Mouse (Mus musculus): ENCODE measurements around the gene Sec14l1. TPM values are rescaled to one million over a fixed set of nuclear protein-coding genes. Genes with fewer than 3 reads are reported as not detected.

Gene Sec14l1
- total and polyA plus RNA-seq, 2 experiments from 2014 or later, result 38.0 to 71.6 TPM

- no peak for TF ChIP-seq CTCF (IDR thresholded peaks at IDR 0.05; ENCODE audit: low read depth)
- no peak for TF ChIP-seq EP300 (IDR thresholded peaks at IDR 0.05; ENCODE audit: low read depth)
- H3K4me2 ChIP-seq (ENCODE audit: low read depth, low read length), result no peak overlapping the region
- no peak overlapping the region for H3K4me3 ChIP-seq (ENCODE audit: low read depth, low read length)
- H3K9me3 ChIP-seq (replicated peaks; ENCODE audit: control insufficient read depth, low read length), result no peaks in the 10 kb centered on the region
- no peak overlapping the region for H3K9ac ChIP-seq (replicated peaks; ENCODE audit: low read depth, low read length)
- peaks cover 39% of the 10 kb centered on the region for H3K4me1 ChIP-seq (ENCODE audit: control insufficient read depth, insufficient read depth)
- H3K27ac ChIP-seq (ENCODE audit: low read depth), result peak overlapping the region; percentile 72; the same call in 1 of the 2 replicates
- WGBS, result 82% methylated on average over 14 of the region's 14 CpGs
- H3K36me3 ChIP-seq (replicated peaks; ENCODE audit: control insufficient read depth, insufficient read depth, low read length), result peaks cover 25% of the 10 kb centered on the region; the same call in 1 of the 2 replicates
- ATAC-seq (ENCODE audit: insufficient read depth, low read depth) (no peak), DNase-seq (ENCODE audit: low spot score) (no peak)
- H3K27me3 ChIP-seq (ENCODE audit: control insufficient read depth, insufficient read depth, low read length), result no peaks in the 10 kb centered on the region
These were observed 21.9 kb downstream of the Sec14l1 start for GRCm38 (mm10) chr11:117136880-117137279.

GRCm38 (mm10) chr11:117138213-117138761 is 23.3 kb downstream of the Sec14l1 start:
- Histone ChIP-seq H3K9ac (replicated peaks; ENCODE audit: low read depth, low read length) (no peak overlapping the region), H3K4me2 (ENCODE audit: low read depth, low read length) (no peak overlapping the region), H3K4me3 (ENCODE audit: low read depth, low read length) (no peak overlapping the region), H3K27ac (ENCODE audit: low read depth) (no peak overlapping the region), H3K36me3 (replicated peaks; ENCODE audit: control insufficient read depth, insufficient read depth, low read length) (peaks cover 29% of the 10 kb centered on the region), H3K4me1 (ENCODE audit: control insufficient read depth, insufficient read depth) (peaks cover 46% of the 10 kb centered on the region), H3K27me3 (ENCODE audit: control insufficient read depth, insufficient read depth, low read length) (no peaks in the 10 kb centered on the region), H3K9me3 (replicated peaks; ENCODE audit: control insufficient read depth, low read length) (no peaks in the 10 kb centered on the region)
- ATAC-seq (ENCODE audit: insufficient read depth, low read depth) (no peak), DNase-seq (ENCODE audit: low spot score) (no peak)
- no peak for TF ChIP-seq CTCF (IDR thresholded peaks at IDR 0.05; ENCODE audit: low read depth)
- no peak for TF ChIP-seq EP300 (IDR thresholded peaks at IDR 0.05; ENCODE audit: low read depth)
- 86% methylated on average over 9 of the region's 9 CpGs for WGBS

- no peak overlapping the region for H3K4me2 ChIP-seq (ENCODE audit: low read depth, low read length)
- TF ChIP-seq CTCF (IDR thresholded peaks at IDR 0.05; ENCODE audit: low read depth), result peak; percentile 14; the same call in 1 of the 2 replicates
- 0 out of 2 replicates have a peak, but pooled peaks have one; percentile 48 for TF ChIP-seq EP300 (IDR thresholded peaks at IDR 0.05; ENCODE audit: low read depth)
- ATAC-seq (ENCODE audit: insufficient read depth, low read depth), result peak; percentile 56
- no peak for DNase-seq (ENCODE audit: low spot score)
- 34% methylated on average over 12 of the region's 12 CpGs for WGBS
- H3K4me1 ChIP-seq (ENCODE audit: control insufficient read depth, insufficient read depth), result peaks cover 43% of the 10 kb centered on the region
- no peaks in the 10 kb centered on the region for H3K27me3 ChIP-seq (ENCODE audit: control insufficient read depth, insufficient read depth, low read length)
- peaks cover 35% of the 10 kb centered on the region for H3K36me3 ChIP-seq (replicated peaks; ENCODE audit: control insufficient read depth, insufficient read depth, low read length)
- H3K9me3 ChIP-seq (replicated peaks; ENCODE audit: control insufficient read depth, low read length), result no peaks in the 10 kb centered on the region
- H3K9ac ChIP-seq (replicated peaks; ENCODE audit: low read depth, low read length), result no peak overlapping the region
- no peak overlapping the region for H3K4me3 ChIP-seq (ENCODE audit: low read depth, low read length)
- H3K27ac ChIP-seq (ENCODE audit: low read depth), result peak overlapping the region; percentile 54
These were observed 24.0 kb downstream of the Sec14l1 start for GRCm38 (mm10) chr11:117138795-117139463.

- no peak overlapping the region for H3K9ac ChIP-seq (replicated peaks; ENCODE audit: low read depth, low read length)
- WGBS, result 90% methylated on average over 18 of the region's 18 CpGs
- DNase-seq (ENCODE audit: low spot score) (no peak), ATAC-seq (ENCODE audit: insufficient read depth, low read depth) (no peak)
- H3K4me3 ChIP-seq (ENCODE audit: low read depth, low read length), result no peak overlapping the region
- no peak overlapping the region for H3K4me2 ChIP-seq (ENCODE audit: low read depth, low read length)
- H3K36me3 ChIP-seq (replicated peaks; ENCODE audit: control insufficient read depth, insufficient read depth, low read length), result peaks cover 61% of the 10 kb centered on the region
- peaks cover 27% of the 10 kb centered on the region for H3K4me1 ChIP-seq (ENCODE audit: control insufficient read depth, insufficient read depth)
- H3K27me3 ChIP-seq (ENCODE audit: control insufficient read depth, insufficient read depth, low read length), result no peaks in the 10 kb centered on the region
- no peak for TF ChIP-seq CTCF (IDR thresholded peaks at IDR 0.05; ENCODE audit: low read depth)
- TF ChIP-seq EP300 (IDR thresholded peaks at IDR 0.05; ENCODE audit: low read depth), result no peak
- H3K9me3 ChIP-seq (replicated peaks; ENCODE audit: control insufficient read depth, low read length), result no peaks in the 10 kb centered on the region
- H3K27ac ChIP-seq (ENCODE audit: low read depth), result no peak overlapping the region
These were observed 26.5 kb downstream of the Sec14l1 start for GRCm38 (mm10) chr11:117141376-117142001.

GRCm38 (mm10) chr11:117142507-117142906 is 27.5 kb downstream of the Sec14l1 start:
- WGBS, result 35% methylated on average over 4 of the region's 4 CpGs

More at GRCm38 (mm10) chr11:117142507-117142906, 27.5 kb downstream of the Sec14l1 start:
- Histone ChIP-seq H3K4me1 (ENCODE audit: control insufficient read depth, insufficient read depth) (peaks cover 22% of the 10 kb centered on the region), H3K27ac (ENCODE audit: low read depth) (no peak overlapping the region), H3K4me2 (ENCODE audit: low read depth, low read length) (no peak overlapping the region), H3K4me3 (ENCODE audit: low read depth, low read length) (no peak overlapping the region), H3K27me3 (ENCODE audit: control insufficient read depth, insufficient read depth, low read length) (no peaks in the 10 kb centered on the region), H3K36me3 (replicated peaks; ENCODE audit: control insufficient read depth, insufficient read depth, low read length) (peaks cover 65% of the 10 kb centered on the region), H3K9ac (replicated peaks; ENCODE audit: low read depth, low read length) (no peak overlapping the region), H3K9me3 (replicated peaks; ENCODE audit: control insufficient read depth, low read length) (no peaks in the 10 kb centered on the region)
- DNase-seq (ENCODE audit: low spot score) (peak; percentile 58), ATAC-seq (ENCODE audit: insufficient read depth, low read depth) (peak; percentile 64)
- TF ChIP-seq CTCF (IDR thresholded peaks at IDR 0.05; ENCODE audit: low read depth) (no peak), EP300 (IDR thresholded peaks at IDR 0.05; ENCODE audit: low read depth) (no peak)
